Mouse (Mus musculus): ENCODE measurements at regions not wholly inside any gene's neighbourhood (a gene's known extent, or its start where the extent isn't known, plus 50 kb on each side); places are given as distances from the start of the nearest gene placed in this dataset.

DNA sequence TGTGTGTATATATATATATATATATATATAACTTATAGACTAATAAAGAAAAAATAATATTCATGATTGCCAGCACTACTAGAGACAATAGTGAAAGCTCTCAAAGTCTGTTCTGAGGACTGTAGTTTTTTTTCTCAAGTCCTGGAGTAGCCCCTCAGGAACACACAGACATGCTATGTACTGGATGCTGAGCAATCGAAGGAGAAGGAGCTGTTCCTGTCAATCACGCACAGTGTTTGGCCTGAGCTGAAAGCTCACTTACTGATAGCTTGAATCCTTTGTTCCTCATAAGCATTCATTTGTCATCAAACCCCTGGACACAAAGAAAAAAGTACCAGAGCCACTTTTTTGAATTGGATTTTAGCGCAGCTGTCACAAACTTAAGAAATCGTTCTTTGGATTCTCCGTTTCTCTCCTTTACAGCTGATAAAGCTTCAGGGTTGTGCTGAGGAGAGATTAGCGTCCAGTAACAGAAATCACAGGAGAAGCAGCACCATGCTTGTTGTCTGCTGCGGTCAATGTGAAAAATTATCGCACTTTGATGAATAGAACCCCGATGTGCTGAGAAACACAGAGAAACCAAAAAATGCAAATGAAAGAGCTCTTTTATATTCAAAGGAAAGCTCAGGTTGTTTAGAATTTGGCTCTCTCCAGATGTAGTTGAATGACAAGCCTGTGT lies 702.2 kb upstream of the Tyrp1 start:
- ATAC-seq (ENCODE audit: low TSS enrichment): no peak

DNA sequence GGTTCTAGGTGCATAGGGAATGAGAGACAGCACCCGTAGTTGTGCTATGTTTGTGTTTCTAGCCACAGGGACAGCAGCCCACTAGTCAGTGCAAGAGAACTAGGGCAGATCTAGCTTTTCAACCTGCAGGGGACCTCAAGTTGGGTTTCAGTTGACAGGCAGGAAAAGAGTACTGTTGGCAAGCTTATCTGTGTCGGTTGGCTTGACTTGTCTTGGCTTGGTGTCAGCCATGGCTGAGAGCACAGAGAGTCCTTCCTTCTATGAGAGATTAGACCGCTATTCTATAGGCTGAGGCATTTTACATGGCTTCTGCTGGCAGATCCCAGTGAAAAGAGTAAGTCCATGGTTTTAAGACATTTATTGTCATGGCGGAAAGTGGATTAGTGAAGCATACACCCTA lies 693.7 kb upstream of the Tyrp1 start:
- no peak for ATAC-seq (ENCODE audit: low TSS enrichment)

GRCm38 (mm10) chr4:80159842-80160241 lies 674.1 kb upstream of the Tyrp1 start:
- peak; percentile 90 for ATAC-seq (ENCODE audit: low TSS enrichment)

- ATAC-seq (ENCODE audit: low TSS enrichment): no peak
Measured at GRCm38 (mm10) chr4:80173229-80173628, 660.7 kb upstream of the Tyrp1 start.

DNA sequence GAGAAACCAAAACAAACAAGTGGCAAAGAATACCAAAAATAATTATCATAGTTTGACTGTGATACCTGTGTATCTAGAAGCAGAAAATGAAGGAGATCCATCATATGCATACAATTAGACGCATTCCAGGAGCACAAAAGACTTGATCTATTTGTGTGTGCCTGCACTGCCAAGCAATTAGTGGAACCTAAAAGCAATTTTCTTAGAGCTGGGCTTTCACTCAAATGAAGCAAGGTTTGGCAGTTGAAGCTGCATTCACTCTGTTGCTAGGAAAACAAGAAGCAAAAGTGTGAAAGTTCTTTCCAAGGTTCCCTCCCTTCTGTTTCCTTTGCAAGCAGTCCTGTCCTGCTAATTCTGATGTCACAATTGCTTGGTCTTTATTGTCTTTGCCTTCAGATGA lies 631.7 kb upstream of the Tyrp1 start:
- ATAC-seq (ENCODE audit: low TSS enrichment): peak; percentile 45; the same call in 1 of the 2 replicates

DNA sequence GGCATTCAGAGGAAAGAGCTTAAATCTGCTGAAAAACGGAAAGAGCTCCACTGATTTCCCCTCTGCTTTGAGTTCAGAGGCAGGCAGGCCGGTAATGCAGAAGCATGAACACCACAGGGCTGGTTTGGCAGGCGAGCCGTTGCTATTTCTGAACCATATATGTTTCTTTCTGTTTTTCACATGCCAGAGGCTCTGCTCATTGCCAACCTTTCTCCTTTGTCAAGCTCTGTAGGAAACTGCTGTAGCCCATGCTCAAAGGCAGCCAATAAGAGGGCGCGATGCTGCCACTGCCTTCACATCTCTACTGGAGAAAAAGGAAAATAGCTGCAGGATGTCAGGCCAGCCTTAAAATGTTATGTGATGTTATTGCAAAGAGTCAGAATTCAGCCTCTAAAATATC lies 630.0 kb upstream of the Tyrp1 start:
- ATAC-seq (ENCODE audit: low TSS enrichment): peak; percentile 91

GRCm38 (mm10) chr4:80204374-80204773 lies 629.5 kb upstream of the Tyrp1 start:
- peak; percentile 64 for ATAC-seq (ENCODE audit: low TSS enrichment)
